Mouse (Mus musculus) erythroblast, embryonic 14.5 days (primary cell): ENCODE results near the gene Ptprr.

Experiments used
- GATA1 ChIP-seq: IDR thresholded peaks from 2 replicates; pipeline ENCODE4 v1.6.1; 2012; ENCODE audit warnings: low read length, inconsistent platforms, mixed read lengths
- TAL1 ChIP-seq: IDR thresholded peaks from 3 replicates; pipeline ENCODE4 v1.6.1; 2012; ENCODE audit warnings: low read length, inconsistent platforms, mixed read lengths

DNA sequence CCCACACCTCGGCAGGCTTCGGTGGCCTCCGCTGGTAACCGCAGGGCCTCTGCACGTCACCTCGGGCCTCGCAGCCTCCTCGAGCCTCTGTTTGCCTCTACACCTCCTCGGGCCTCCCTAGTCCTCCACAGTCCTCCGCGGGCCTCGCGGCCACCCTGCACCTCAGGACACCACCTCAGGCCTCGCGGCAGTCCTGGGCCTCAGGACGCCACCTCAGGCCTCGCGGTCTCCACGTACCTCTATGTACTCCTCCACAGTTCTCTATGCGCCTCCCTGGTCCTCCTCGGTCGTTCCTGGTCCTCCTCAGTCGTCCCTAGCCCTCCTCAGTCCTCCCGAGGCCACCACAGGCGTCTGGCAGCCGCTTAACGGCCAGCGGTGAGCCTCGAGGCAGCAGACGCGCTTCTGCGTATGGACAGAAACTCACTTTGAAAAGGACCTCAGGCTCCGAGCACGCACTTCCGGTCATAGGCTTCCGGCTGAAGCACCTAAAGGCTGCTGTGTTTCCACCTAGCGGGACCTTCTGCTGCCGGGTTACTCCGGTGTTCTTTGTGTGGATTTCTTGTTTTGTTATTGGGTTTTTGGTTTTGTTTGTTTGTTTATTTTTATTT is 96.0 kb downstream of the Ptprr start, which contains the start of gene 4933416C03Rik:
- TF ChIP-seq GATA1 = no peak
- TF ChIP-seq TAL1 = no peak
